Mouse (Mus musculus) left cerebral cortex, postnatal 10 days (tissue): ENCODE data around the gene Col5a1. TPM values are rescaled to one million over a fixed set of nuclear protein-coding genes. Genes with fewer than 3 reads are reported as not detected.

Experiments
- DNase-seq, 2 experiments: peaks; one replicate each; pipeline ENCODE4 v3.0.0; 2021 to 2022; ENCODE audit warnings: low spot score in 2 of 2, mixed read lengths in 1 of 2; ENCODE audit errors: extremely low spot score in 1 of 2
- intact Hi-C: fragments of 180-260 bp; cut with DNase I; formaldehyde crosslinking; loops from one replicate; pipeline ENCODE4 v1.15.1; 2025
- total RNA-seq, 2 experiments: library from RNA; stranded (reverse); gene quantifications; 2 replicates each; pipeline ENCODE4 v1.2.3; 2021

Col5a1 gene
- total RNA-seq, 2 experiments from 2014 or later, result 10.4 to 13.1 TPM

DNA sequence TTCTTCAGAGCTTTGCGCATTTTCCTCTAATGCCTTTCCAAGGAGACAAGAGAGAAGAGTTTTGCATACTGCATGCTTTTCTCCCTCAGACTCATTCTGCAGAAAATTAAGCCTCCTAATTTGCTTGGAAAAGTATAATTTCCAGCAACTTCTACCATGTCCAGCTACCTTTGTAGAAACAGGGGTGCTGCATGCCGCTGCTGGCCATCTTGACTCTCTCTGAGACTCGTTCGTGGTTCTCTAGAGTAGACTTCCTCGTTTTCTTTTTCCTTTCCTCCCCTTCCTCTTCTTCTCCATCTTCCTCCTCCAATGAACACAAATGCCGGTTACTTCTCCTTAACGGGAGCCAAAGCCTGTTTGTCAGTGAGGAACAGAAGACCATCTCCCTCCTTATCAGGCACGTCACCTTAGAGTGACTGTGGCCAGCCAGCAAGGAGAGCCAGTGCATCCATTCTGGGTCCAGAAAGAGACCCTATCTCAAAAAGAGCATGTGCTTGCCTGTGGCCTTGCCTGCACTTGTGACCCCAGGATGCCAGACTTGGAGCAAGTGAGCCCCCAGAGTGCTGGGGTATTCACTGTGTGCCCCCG lies 113.9 kb downstream of the Col5a1 start:
- intact Hi-C loops, result no loop called here

DNA sequence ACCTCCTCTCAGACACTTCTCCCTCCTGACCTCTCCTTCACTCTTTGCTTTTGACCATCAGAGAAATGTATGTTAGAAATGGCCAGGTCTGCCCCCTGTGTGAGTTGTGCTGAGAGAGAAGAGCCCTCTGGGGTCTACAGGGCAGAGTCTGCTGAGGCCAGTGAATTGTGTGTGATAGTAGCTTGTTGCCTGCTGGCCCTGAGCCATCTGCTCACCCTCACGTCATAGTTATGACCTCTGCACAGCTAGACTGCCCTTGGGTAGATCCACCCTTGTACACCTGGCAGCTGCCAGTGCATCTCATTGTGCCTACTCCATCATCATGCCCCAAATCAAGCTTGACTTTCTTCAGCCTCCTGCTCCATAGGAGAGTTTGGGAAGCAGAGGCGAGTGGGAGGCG lies 114.4 kb downstream of the Col5a1 start:
- DNase-seq, result no peak
- intact Hi-C loops, result no loop called here

More for the DNA sequence above, 113.9 kb downstream of the Col5a1 start:
- no peak for DNase-seq

DNA sequence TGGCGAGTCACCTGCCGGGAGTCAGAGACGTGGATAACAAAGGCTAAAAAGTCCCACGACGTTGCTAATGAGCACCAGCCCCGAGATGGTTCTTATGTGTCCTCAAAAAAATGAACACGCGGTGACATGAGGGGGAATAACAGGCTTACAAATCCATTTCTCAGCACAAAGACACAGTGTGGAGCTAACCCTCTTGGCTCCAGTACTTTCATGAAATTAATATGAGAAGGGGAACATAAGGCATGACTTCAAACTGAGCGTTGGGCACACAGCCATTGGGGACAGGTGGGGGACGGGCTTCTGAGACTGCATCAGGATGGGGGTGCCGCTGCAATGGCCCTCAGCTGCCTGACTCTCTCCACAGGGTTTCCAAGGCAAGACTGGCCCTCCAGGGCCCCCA lies 115.0 kb downstream of the Col5a1 start:
- intact Hi-C loops, result no loop called here
- no peak for DNase-seq

DNA sequence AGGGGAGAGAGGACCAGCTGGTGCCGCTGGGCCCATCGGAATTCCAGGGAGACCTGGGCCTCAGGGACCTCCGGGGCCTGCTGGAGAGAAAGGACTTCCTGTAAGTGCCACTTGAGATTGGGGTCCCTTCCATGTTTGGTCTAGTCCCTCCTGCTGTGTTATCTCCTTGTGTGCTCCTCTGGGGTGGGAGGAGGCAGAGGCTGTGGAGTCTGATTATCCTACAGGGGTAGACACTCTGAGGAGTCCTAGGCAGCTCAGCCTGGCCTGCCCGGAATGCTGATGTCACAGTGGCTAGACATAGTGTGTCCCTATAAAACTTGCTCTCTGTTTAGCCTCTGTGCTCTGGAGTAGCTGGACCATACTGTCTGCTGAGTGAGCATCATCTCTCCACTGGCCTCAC lies 119.0 kb downstream of the Col5a1 start:
- no peak for DNase-seq
- intact Hi-C loops, result no loop called here

DNA sequence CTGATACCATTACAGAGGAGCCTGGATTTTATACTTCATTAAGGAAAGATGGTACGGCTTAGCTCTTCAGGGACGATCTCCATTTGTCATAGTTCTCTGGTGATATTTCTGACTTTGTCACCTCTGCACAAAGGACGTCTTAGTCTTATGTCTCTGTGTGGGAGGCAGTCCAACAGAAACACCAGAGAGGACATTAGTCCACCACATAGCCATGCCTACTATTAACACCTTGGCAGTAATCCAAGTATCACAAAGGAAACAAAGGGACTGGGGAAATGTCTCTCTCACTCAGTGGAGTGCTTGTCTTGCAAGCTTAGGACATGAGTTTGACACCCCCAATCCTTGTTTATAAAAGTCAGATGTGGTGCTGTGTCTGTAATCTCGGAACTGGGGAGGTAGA lies 122.0 kb downstream of the Col5a1 start:
- intact Hi-C loops, result no loop called here
- no peak for DNase-seq

DNA sequence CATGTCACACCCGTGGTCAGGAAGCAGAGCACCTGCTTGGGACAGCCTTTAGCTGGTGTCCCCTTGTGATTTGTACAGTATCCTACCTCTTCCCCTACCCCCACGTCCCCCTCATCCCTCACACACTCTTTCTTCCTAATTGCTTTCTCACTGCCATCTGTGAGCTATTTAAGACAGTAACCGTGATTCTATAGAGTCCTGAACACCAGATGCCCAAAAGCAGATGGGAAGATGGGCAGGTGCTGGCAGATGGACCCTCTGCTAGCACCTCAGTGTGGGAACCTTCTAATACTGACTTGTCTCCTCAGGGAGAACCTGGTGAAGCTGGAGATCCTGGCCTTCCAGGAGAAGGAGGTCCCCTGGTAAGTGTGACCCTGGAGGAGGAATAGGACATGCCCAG lies 126.1 kb downstream of the Col5a1 start:
- DNase-seq, result no peak
- intact Hi-C loops, result no loop called here

DNA sequence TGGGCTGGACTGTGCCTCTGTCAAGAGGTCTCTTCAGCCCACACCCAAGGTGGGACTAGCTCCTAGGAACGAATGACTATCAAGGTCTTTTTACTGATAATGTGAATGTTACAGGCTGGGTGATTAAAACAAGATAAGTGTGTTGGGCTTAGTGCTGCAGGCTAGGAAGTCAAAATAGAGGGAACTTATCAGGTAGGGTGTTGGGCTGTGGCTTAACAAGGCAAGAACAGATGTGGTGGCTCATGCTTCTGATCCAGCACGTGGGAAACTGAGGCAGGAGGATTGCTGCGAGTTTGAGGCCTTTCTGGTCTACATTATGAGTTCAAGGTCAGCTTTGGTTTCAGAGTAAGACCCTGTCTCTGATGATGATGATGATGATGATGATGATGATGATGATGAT lies 128.6 kb downstream of the Col5a1 start:
- DNase-seq, result no peak
- intact Hi-C loops, result no loop called here

DNA sequence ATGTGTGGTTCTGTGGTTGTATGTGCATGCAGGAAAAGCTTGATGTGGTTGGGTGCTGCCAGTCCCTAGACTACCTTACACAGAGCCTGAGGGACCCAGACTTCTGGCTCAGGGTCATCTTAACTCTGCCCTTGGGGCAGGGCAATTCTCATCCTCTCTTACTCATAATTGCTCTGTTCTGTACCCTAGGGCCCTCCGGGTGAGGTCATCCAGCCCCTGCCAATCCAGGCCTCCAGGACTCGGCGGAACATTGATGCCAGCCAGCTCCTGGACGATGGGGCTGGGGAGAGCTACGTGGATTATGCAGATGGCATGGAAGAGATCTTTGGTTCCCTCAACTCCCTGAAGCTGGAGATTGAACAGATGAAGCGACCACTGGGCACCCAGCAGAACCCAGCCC lies 138.2 kb downstream of the Col5a1 start:
- DNase-seq, result no peak
- intact Hi-C loops, result no loop called here

DNA sequence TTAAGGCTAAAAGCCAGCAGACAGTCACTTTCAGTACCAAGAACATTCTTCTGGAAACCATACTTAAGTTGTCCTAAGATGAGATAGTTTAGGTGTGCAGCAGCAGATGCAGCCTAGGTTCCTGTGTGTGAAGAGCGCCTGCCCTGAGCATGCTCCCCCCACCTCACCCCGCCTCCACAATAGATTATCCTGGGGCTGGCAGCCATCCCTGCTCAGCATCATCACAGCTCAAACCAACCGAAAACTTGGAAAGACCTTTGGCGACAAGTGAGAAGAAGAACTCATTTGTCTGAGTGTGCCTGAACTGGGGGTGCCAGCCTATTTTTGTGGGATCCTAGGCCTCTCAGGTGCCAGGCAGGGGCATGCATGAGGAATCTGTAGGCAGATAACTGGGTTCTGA lies 139.6 kb downstream of the Col5a1 start:
- DNase-seq, result no peak
- intact Hi-C loops, result no loop called here

DNA sequence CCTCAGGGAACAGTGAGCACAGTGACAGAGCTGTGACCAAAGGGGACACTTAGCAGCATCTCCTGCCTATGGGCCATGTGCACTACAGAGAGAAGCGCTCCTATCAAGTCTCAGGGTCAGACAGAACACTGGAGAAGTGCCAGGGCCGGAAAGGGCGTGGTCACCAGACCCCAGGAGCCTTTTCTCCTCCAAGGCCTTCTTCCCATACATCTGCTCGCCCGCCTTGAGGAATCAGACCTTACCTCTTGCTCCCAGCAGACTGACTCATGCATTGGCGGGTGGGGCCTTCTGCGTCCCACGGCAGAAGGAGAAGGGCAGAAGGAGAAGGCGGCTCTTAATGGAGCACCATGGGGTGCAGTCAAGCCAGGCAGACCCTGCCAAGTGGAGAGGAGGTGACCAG lies 145.6 kb downstream of the Col5a1 start:
- peak in 1 of 2 experiments; percentile 27 for DNase-seq
- intact Hi-C loops, result no loop called here

DNA sequence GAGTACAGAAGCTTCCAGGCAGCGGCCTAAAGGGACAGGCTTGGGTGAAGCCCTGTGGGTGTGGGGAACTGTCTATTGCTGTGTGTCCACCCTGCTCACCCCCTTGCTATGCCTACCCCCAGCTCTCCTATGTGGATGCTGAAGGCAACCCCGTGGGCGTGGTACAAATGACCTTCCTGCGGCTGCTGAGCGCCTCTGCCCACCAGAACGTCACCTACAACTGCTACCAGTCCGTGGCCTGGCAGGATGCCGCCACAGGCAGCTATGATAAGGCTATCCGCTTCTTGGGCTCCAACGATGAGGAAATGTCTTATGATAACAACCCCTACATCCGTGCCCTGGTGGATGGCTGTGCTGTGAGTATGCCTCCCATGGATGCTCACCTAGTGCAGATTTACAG lies 146.2 kb downstream of the Col5a1 start:
- intact Hi-C loops, result no loop called here
- peak in 1 of 2 experiments; percentile 21 for DNase-seq

DNA sequence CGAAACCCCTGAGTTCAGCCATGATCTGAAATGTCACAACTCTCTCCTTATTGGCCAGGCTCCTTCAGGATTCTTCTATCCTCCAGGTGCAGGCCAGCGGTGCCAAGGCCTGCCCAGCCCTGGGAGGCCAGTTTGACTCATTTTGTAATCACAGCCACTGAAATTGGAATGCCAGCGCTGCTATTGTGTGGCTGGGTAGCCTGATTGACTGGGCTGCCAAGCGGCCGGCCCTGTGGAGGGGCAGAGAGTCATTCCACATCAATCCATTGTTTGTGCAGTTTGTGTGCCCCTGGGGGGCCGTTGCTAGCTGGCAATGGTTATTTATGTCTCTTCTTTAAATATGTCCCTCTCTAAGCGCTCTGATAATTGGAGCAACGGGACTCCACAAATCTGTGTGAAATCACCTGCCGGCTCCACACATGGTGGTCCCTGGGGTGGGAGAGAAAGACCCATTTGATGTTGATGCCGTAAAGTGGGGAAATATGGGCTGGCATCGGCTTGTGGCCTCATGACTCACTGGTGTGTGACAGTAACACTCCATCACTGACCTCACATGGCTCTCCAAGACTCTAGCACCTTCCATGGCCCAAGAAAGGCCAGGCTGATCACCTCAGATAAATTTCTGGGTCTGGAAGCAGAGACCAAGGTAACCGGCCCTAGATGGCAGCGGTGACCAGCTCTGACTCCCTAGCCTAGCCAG lies 147.9 kb downstream of the Col5a1 start:
- DNase-seq, result peak in 1 of 2 experiments; percentile 15
- intact Hi-C loops, result no loop called here

DNA sequence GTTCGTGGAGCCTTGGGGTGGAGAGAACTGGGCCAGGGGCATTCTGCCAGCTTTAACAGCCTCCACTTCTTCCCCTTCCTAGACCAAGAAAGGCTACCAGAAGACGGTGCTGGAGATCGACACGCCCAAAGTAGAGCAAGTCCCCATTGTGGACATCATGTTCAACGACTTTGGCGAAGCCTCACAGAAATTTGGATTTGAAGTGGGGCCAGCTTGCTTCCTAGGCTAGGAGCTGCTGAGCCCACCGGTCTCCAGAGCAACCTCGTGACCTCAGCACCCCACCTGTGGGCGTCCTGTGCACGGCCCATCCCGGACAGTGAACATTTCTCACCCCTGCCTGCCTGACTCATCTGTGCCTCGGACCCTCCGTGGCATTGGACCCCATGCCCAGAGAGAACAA lies 150.6 kb downstream of the Col5a1 start:
- intact Hi-C loops, result no loop called here
- peak in 1 of 2 experiments; percentile 22 for DNase-seq

DNA sequence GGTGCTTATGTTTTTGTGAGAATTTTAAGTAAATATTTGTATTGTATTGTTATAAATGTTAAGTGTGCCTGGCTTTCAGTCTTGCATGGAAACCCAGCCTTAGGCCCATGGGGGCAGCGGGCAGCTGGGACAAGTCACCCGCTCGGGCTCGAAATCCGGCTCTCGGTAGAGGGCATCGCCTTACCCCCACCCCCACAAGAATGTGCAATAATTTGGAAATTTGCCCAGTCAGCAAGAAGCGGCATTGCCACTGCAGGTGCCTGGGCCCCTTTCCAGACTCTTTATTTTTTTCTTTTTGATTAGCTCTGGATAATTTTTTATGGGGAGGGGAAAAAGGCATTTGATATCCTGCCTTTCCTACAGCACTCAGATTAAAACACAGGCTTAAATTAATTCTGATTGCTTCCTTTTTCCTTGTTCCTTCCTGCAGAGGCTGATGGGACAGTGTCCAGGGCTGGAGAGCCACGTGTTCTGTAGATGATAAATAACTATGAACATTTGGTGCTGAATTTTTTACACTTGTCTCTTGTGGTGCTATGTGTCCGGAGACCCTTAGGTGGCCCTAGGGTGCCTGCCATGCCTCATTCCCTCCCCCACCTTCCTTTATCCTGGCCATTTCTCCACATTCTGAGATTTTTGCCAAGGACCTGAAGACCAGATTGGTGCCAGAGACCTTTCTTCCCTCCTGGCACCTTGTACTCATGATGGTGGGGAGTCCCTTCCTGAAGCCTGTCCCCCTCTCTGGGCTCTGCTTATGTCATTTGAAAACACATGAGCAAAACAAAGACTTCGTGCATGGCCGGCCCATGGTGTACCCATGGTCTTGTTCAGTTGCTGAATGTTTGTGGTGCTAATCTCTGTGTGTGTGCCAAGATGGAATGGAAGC lies 151.5 kb downstream of the Col5a1 start:
- peak in 1 of 2 experiments; percentile 35 for DNase-seq
- intact Hi-C loops, result no loop called here

DNA sequence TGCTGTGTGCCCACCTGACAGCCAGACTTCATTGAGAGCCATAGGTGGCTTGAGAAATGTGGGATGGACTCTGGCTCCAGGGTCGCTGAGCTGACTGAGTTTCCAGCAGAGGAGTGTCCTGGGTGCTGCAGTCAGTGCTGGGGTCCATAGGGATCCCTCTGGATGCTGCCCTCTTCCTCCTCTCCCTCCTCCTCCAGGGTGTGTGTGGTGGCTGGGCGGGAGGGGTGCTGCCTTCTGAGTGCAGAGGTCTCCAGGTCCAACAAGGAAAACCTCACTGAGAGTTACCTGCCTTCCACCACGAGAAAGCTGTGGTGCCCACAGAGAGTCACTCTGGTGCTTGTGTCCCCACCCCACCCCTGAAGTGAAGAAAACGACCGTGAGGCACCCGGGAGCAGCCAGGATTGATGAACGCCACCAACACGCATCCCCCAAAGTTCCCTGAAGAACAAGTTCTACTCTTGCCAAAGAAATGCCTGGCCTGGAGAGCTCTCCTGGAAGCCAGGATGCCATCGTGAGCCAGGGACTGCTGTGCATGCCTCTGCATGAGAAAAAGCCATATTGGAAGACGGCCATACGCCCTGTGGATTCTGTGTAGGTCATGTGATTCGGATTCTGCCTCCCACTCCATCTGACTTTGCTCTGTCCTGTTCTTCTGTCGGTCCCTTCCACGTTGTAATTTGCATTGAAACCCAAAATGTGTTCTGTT lies 152.3 kb downstream of the Col5a1 start:
- peak; percentile 65 to 78 for DNase-seq
- intact Hi-C loops, result no loop called here

DNA sequence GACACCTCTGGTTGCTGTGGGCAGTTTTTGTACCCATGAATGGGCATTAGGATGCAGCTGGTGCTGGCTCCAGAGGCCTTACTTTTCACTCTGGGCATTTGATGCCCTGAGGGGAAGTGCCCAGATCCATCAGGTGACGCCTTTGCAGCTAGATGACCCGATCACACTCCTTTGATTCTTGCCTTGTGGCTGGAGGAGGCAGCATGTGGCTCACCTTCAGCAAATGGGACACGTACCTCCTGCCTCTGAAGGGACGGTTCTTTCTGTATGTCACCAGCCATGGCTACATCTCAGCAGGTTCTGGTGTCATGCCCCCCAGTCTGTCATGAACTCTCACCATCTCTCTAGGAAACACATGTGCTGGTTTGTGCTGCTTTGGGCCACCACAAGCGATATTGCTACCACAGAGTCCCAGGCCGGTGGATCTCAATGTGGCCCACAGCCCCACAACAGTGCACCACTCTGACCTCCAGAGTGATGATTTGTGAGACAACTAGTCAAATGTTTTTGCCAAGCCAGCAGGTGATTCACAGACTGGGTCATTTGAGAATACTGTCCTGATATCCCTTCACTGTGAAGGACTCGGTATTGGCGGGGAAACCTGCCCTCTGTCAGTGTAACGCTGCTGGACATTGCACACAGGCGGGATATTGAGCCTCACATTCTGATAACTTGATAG lies 153.6 kb downstream of the Col5a1 start:
- intact Hi-C loops, result no loop called here

DNA sequence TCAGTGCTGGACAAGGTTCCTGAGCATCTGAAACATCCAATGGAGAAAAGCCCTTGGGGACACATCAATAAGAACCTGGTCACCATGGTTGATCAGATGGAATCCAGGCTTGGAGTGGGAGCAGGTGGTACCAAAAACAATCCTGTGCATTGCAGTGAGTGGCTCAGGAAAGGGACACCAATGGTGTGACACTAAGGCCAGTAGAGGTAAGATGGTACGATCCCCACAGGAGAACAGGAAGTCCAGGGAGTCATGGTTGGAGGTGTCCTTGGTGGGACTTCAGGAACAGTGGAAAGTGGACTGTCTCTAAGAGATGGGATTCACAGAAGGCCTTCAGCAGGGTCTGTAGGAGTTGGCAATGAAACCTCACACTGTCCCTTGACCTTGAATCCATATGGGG lies 154.2 kb downstream of the Col5a1 start:
- intact Hi-C loops, result no loop called here
- no peak for DNase-seq

More for the DNA sequence above, 153.6 kb downstream of the Col5a1 start:
- DNase-seq, result peak in 1 of 2 experiments; percentile 10

DNA sequence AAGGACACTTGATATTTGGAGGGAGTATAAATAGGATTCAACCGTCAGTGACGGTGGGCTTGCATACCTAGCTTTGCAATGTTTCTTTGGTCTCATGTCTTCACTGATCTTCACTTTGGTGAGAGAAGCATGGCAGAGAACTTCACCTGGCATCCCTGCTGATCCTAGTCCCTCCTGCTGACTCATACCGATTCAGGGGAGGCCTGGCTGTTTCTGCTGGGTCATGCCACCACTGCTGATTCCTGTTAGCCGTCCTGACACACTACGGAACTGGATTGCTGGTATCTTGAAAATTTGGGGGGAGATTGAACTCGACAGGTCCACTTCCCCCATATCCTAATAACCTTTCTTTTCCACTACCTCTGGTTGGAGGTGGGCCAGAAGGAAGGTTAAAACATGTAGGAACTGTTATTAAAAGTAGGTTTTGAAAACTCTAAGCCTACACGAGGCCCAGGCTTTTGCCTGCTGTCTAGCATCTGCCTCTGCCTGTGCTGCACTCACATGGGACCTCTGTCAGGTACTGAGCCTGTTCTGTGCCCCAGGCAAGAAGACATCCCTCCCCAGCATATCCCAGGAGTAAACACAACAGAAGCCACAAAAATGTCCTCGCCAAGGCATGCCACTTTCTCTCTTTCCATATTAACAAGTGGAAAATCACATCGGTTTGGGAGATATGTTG lies 158.8 kb downstream of the Col5a1 start:
- DNase-seq, result no peak
- intact Hi-C loops, result no loop called here
